Mouse (Mus musculus) Patski (cell line): Measurements from ENCODE around the gene Gm9857. TPM values are rescaled to one million over a fixed set of nuclear protein-coding genes. Genes with fewer than 3 reads are reported as not detected.

Experiments used
- ATAC-seq: fragments of 100-300 bp; one replicate; pipeline ENCODE4 v1.8.0; 2021
- CTCF ChIA-PET: fragments of 350-600 bp; sonication (Branson Sonifier 250); formaldehyde crosslinking; loops from one replicate; lab custom pipeline; 2022; ENCODE audit warnings: inconsistent platforms; lab: Charles Lee
- POLR2A ChIA-PET: fragments of 350-600 bp; sonication (Branson Sonifier 250); formaldehyde crosslinking; loops from one replicate; lab custom pipeline; 2022; ENCODE audit warnings: antibody characterized with exemption, inconsistent platforms; lab: Charles Lee
- DNase-seq: peaks from one replicate; pipeline ENCODE4 v3.0.0-alpha.2; 2011; ENCODE audit warnings: low read depth, low spot score
- H3K27me3 ChIP-seq: fragments of 371-371 bp; one replicate; pipeline ENCODE4 v1.5.1; 2021
- CTCF ChIP-seq: fragments of 100-300 bp; IDR thresholded peaks from one replicate; pipeline ENCODE4 v1.5.1; 2021
- in situ Hi-C: fragments of 300-500 bp; cut with MboI; formaldehyde crosslinking; loops from 3 replicates; pipeline ENCODE4 v1.11.1; 2018; ENCODE audit warnings: low pct_unique_long_range_greater_than_20kb, mixed read lengths
- polyA plus RNA-seq: library from polyadenylated mRNA; unstranded; gene quantifications from one replicate; pipeline ENCODE4 v1.2.3, GENCODE M21; 2021

Gene Gm9857
- not detected for polyA plus RNA-seq

DNA sequence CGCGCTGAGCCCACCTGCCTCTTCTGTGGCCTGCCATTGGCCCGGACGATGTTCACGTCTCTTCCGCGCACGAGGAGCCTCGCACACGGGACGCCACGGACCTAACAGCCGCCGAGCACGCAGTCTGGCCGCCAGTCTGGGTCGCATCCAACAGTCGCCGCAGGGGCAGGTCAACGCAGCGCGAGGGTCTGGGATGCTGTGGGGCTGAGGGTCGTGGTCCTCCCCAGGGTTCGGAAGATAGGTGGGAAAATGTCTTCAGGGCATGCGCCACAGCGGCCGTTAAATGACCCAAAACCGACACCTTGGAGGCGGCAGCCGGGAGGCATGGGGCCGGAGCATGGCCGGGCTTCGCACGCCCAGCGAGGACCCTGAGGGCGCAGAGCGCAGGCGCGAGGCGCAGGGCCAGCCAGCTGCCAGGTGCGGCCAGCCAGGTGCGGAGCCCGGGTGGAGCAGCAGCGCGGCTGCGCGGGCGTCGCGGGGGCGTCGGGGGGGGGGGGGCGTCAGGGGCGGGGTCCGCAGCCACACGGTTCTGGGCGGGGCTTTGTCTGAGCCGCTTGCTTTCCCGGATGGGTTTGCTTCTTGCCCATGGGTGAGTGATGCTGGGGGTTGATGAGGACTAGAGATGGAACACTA lies at the start of gene Gm9857:
Gene Gm9857, minus strand, starts transcription at position 445 of the 633 bp plus-strand sequence.
- CTCF ChIA-PET: interaction anchor here (0.8 kb wide), 1 partner anchor 15 kb away, joined by 3 read pairs; no protein-coding TSS in a partner anchor
- in situ Hi-C loops: no loop called here
- TF ChIP-seq CTCF: no peak
- ATAC-seq (no peak), DNase-seq (no peak)
- H3K27me3 ChIP-seq: no peaks in the 10 kb centered on the region
- POLR2A ChIA-PET: no interaction called here

DNA sequence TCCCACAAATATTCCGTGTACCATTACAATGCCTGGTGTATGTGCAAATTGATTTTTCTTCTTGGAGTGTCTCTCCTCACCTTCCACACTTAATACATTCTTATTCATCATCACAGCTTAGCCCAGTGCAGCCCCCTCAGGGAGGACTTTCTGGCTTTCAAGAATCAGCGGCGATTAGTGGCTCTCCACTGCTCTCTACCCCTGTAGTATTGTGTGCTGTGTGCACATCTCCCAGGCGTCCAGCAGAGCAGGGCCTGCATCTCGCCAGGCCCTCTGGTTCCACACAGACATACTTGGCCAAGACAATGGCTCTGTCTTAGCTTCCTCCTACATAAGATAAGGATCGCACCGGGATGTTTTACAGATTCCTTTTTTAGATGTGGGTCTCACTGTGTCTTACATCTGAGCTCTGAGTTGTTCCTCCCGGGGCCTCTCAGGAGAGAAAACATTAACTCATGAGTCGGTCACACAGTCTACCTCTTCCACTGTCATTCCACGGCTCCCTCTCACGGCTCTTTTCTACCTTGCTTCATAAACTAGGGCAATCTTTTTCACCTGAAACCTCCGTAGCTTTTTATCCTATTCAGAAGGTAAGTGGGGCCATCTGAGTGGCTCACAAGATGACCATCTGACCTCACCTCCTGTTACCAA lies 46.9 kb upstream of the Gm9857 start:
- no peaks in the 10 kb centered on the region for H3K27me3 ChIP-seq
- ATAC-seq (peak; percentile 37), DNase-seq (no peak)
- POLR2A ChIA-PET: interaction anchor here (0.6 to 0.9 kb wide), 2 partner anchors 18 to 1267 kb away, joined by 3 to 5 read pairs; no protein-coding TSS in a partner anchor
- in situ Hi-C loops: no loop called here
- CTCF ChIA-PET: interaction anchor here (1.0 to 3.5 kb wide), 3 partner anchors 9 to 93 kb away, joined by 3 to 14 read pairs (median 14); partner anchors contain the start of gene Slc25a54
- no peak for TF ChIP-seq CTCF

DNA sequence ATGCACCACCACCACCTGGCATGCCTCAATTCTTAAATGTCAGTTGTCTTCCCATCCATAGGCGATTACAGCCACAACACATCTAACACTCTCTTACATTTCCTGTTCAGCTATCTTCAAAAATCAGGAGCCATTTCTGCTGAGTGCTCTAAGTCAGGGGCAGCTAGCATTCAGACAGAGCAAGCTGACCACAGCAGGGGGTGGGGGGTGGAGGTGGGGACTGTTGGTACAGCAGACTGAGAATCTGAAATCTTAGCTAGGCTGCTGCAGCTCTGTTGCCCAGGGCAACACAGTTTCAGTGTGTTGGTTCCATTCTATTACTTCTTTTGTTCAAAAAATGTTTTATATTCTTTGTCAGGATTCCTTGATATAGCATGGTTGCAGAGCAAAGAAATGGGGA lies 46.3 kb upstream of the Gm9857 start:
- ATAC-seq: no peak
- in situ Hi-C loops: no loop called here
- ChIA-PET POLR2A (no interaction called here), CTCF (interaction anchor here (1.0 to 3.5 kb wide), 3 partner anchors 10 to 94 kb away, joined by 3 to 14 read pairs (median 14); partner anchors contain the start of gene Slc25a54)
- H3K27me3 ChIP-seq: no peaks in the 10 kb centered on the region
- DNase-seq: no peak
- no peak for TF ChIP-seq CTCF

DNA sequence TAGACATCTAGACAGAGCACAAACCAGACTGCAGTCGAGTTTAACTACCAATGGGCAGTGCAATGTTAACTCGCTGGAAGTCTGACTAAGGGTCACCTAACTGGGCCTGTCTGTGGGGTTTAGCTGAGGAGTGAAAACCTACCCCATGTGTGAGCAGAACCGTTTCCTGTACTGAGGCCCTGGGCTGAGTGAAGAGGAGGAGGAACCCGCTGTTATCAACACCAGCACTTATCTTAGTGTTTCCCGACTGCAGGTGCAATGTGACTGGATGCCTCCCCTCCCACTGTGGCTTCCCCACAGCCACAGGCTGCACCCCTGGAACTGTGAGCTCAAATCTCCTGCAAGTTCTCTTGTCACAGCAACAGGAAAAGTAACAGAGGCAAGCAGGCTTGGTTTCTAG lies 43.7 kb upstream of the Gm9857 start:
- no peak for TF ChIP-seq CTCF
- POLR2A ChIA-PET: interaction anchor here (1.1 kb wide), 1 partner anchor 31 kb away, joined by 3 read pairs; no protein-coding TSS in a partner anchor
- in situ Hi-C loops: no loop called here
- no peaks in the 10 kb centered on the region for H3K27me3 ChIP-seq
- CTCF ChIA-PET: interaction anchor here (1.2 to 1.4 kb wide), 2 partner anchors 11 to 13 kb away, joined by 4 to 5 read pairs; no protein-coding TSS in a partner anchor
- DNase-seq (no peak), ATAC-seq (no peak)

DNA sequence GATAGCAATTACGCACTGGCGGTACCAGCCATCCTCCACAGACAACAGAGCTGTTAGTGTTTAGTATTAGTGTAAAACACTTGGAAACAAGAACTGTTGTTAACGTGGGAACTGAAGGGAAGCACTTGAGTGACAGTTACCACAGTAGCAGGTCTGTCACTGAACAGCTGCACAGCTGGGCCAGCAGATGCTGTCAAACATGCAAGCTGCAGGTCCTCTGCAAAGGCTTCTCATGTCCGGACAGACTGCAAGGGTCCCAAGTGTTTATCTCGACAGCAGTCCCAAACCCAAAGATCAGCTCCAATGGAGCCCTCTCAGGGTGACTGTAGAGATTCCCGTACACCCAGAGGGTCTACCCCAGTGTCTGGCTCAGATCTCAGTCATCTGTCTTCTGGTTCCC lies 41.7 kb upstream of the Gm9857 start:
- DNase-seq: no peak
- no peak for ATAC-seq
- TF ChIP-seq CTCF: no peak
- ChIA-PET POLR2A (interaction anchor here (0.5 kb wide), 1 partner anchor 13 kb away, joined by 3 read pairs; no protein-coding TSS in a partner anchor), CTCF (interaction anchor here (1.2 to 1.7 kb wide), 4 partner anchors 13 to 80 kb away, joined by 4 to 7 read pairs (median 4); partner anchors contain the start of gene Fam102b)
- no peaks in the 10 kb centered on the region for H3K27me3 ChIP-seq
- in situ Hi-C loops: no loop called here

DNA sequence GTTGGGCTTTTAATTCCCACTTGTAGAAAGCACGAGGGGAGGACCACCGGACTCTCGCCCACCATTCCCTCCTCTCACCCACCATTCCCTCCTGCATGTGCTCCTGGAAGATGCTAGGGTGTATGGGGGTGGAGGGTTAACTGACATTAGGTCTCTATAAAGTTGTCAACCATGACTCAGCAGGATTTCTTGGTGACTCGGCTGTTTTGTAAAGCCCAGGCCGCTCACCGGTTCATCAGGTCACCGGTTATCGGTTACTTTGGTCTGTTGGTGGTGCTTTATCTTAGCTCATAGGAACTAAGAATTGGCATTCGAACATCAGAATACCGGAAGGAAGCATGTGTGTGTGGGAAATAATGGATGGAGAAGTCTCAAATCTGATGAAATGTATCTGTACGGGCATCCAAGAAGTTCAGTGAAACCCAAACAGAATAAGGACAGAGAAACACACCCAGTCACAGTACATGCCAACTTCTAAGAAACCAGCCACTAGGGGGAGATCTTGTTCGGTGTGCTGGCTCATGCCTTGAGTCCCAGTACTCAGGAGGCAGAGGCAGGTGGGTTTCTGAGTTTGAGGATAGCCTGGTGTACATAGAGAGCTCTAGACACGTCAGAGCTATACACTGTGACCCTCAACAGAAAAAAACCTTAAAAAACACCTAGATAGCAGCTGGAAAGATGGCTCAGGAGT lies 37.2 kb upstream of the Gm9857 start:
- CTCF ChIA-PET: interaction anchor here (0.7 to 1.7 kb wide), 6 partner anchors 14 to 90 kb away, joined by 3 to 5 read pairs (median 4); partner anchors contain the start of gene Fam102b
- H3K27me3 ChIP-seq: no peaks in the 10 kb centered on the region
- POLR2A ChIA-PET: interaction anchor here (0.9 kb wide), 1 partner anchor 60 kb away, joined by 3 read pairs; no protein-coding TSS in a partner anchor
- no peak for ATAC-seq
- DNase-seq: no peak
- peak; percentile 64 for TF ChIP-seq CTCF
- in situ Hi-C loops: no loop called here

DNA sequence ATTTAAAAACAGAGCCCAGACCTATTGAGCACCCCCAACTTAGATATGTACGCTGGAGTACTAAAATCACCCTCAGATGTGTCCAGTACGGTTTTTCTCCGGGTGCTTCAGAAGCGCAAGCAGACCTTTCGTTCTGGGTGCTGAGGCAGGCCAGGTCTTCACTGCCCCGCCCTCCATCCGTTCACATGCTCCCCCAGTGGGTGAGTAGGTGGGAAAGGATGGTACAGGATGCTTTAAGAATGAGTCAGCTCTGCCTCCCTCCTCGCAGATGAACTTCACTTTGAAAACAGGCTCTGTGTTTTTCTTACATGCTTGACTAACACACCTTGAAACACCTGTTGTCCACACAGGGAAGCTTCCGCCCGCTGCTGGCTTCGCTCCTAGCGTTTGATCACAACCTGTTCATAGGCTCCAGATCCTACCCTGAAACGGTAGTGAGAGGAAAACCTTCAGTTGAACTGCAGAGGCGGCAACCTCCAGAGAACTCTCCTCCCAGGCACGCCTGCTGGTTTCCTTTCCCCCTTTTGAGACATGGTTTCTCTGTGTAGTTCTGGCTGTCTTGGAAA lies 34.8 kb upstream of the Gm9857 start:
- CTCF ChIA-PET: interaction anchor here (7.3 kb wide), 1 partner anchor 14 kb away, joined by 43 read pairs; no protein-coding TSS in a partner anchor
- ATAC-seq: peak; percentile 44
- no peak for TF ChIP-seq CTCF
- POLR2A ChIA-PET: interaction anchor here (1.2 kb wide), 1 partner anchor 55 kb away, joined by 3 read pairs; no protein-coding TSS in a partner anchor
- H3K27me3 ChIP-seq: no peaks in the 10 kb centered on the region
- DNase-seq: no peak
- in situ Hi-C loops: no loop called here

DNA sequence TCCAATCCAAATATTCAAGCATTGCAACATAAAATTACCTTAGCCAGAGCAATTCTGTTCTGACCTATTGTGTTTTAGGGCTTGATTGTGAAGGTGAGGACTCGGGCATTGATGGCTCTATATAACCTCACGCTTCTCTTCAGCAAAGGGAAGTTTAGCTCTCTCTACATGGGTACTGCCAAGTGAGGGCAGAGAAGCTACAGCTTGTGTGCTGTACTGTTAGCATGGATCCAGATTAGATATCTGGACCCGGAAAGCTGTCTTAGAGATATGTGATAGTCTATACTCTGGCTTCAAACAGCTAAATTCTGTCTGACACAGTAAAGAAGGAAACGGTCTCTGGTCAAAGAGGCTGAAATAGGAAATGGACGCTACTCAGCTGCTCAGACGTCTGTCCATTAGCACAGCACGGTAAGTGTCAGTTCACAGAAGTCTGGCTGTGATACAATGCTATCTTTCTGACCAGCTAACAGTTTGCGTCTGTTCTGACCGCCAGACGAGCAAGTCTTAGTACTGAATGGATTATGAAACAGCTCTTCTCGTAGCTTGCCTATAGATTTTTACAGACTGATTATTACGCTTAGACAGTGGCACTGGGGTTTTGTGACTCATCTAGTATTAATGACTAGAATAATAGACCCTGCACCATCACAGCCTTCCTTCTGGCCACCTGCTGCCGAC lies 33.9 kb upstream of the Gm9857 start:
- no peaks in the 10 kb centered on the region for H3K27me3 ChIP-seq
- POLR2A ChIA-PET: interaction anchor here (0.7 to 1.2 kb wide), 2 partner anchors 12 to 56 kb away, joined by 3 read pairs; no protein-coding TSS in a partner anchor
- no peak for TF ChIP-seq CTCF
- CTCF ChIA-PET: interaction anchor here (2.5 to 7.3 kb wide), 3 partner anchors 9 to 13 kb away, joined by 5 to 43 read pairs (median 14); no protein-coding TSS in a partner anchor
- in situ Hi-C loops: no loop called here
- no peak for ATAC-seq
- no peak for DNase-seq

DNA sequence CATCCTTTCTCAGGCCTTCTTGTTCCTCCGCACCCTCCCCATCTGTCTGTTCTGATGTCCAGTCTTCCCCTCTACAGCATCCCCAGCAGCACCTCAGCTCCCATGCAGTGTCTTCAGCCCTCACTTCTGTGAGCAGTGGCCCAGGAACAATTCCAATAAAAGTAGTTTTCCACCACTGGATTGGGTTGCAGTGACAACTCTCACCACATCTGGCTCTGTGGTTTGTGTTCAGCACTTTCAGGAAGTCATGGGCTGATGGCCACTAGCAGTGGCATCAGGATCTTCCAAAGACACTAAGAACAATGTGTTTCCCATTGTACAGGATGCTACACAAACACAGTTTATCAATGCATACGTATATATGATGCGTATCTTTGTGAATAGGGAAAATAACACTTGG lies 25.8 kb upstream of the Gm9857 start:
- TF ChIP-seq CTCF: no peak
- POLR2A ChIA-PET: no interaction called here

More for the DNA sequence above, 25.8 kb upstream of the Gm9857 start:
- no peaks in the 10 kb centered on the region for H3K27me3 ChIP-seq
- in situ Hi-C loops: no loop called here
- CTCF ChIA-PET: no interaction called here
- ATAC-seq (no peak), DNase-seq (no peak)
